Mouse (Mus musculus): ENCODE measurements around the gene Atp11a. TPM values are rescaled to one million over a fixed set of nuclear protein-coding genes. Genes with fewer than 3 reads are reported as not detected.

The Atp11a gene
- polyA plus RNA-seq, 1 experiment from 2014 or later, result 15.6 TPM

DNA sequence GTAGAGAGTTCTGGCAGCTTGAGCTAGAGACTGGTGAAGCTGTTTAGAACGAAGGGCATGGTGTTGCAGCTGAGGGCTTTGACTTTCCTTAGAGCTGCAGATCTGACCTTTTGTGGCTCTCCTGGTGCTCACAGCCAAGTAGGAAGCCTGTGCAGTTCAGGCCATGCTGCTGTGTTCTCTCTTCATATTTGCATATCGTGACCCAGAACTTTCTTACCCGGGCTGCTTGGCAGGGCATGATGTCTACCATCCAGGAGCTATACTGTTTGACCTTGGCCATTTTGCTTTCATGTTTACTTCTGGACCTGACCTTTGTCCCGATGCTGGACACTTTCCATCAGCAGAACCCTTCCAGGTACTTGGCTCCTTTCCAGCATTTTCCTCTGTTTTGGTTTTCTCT is 161.0 kb downstream of the Atp11a start:
- WGBS (ENCODE audit: insufficient replicate concordance), result 77% methylated on average over 4 of the region's 4 CpGs
- Histone ChIP-seq H3K36me3 (ENCODE audit: control insufficient read depth, insufficient read depth, low read length) (no peaks in the 10 kb centered on the region), H3K4me3 (ENCODE audit: low read depth, low read length) (no peak overlapping the region), H3K9me3 (replicated peaks; ENCODE audit: control insufficient read depth, low read length) (no peaks in the 10 kb centered on the region), H3K27ac (ENCODE audit: low read depth, low read length) (no peak overlapping the region), H3K9ac (ENCODE audit: low read depth, low read length) (no peak overlapping the region), H3K4me1 (ENCODE audit: control insufficient read depth, insufficient read depth, low read length) (peaks cover 5% of the 10 kb centered on the region; the same call in 1 of the 2 replicates), H3K27me3 (ENCODE audit: control insufficient read depth, insufficient read depth, low read length) (peaks cover 8% of the 10 kb centered on the region; the same call in 1 of the 2 replicates), H3K4me2 (no peak overlapping the region)
- no peak for ATAC-seq (replicated peaks; ENCODE audit: insufficient number of reproducible peaks, low FRiP score, low TSS enrichment)

Other genes starting within 250 kb of the Atp11a start
- not detected in 2 replicates for gene Spaca7, start 184.0 kb upstream of the Atp11a start, polyA plus RNA-seq (2014; fragmentation: Nextera tagmentation; extraction: Ambion mirVana)
- 33.6 and 37.1 TPM in 2 replicates for gene Tubgcp3, start 84.8 kb upstream of the Atp11a start, polyA plus RNA-seq (2014; fragmentation: Nextera tagmentation; extraction: Ambion mirVana)
- 8.8 and 11.3 TPM in 2 replicates for gene Mcf2l, start 116.8 kb downstream of the Atp11a start, polyA plus RNA-seq (2014; fragmentation: Nextera tagmentation; extraction: Ambion mirVana)